ENCODE assay signal across 18 mouse cellular contexts in genomic region chr2:48407876-48408275, GRCm38 (mm10).
DNase-seq lines count a peak whose midpoint lies in the region; ATAC-seq and TF ChIP-seq lines count a peak whose summit lies in the region.
"Had no signal": no experiment of that assay in that cellular context is flagged by ENCODE, and none has a peak within 500 bp of the region (broad histone marks: within the 10 kb centered on the region; RNA-seq: fewer than 3 reads in every experiment).

No protein-coding gene starts in this region.

- H3K9me3 ChIP-seq in kidney, embryonic 16.5 days (ENCODE audit: low read length), result no peaks in the 10 kb centered on the region
- H3K9me3 ChIP-seq: embryonic facial prominence, embryonic 10.5 days; limb, embryonic 15.5 days; liver, embryonic 15.5 days; midbrain, embryonic 12.5 days; stomach, embryonic 15.5 days had no signal

- WGBS in heart, adult 2 months, result 70% methylated on average over 5 of the region's 5 CpGs
- 36% methylated on average over 5 of the region's 5 CpGs for WGBS in cerebellum, adult 2 months
- 69% methylated on average over 5 of the region's 5 CpGs for WGBS in kidney, embryonic 16.5 days

- no peak for TF ChIP-seq POLR2A in heart, adult 2 months (IDR thresholded peaks at IDR 0.05; ENCODE audit: insufficient read depth, low read depth, low read length)
- TF ChIP-seq POLR2A in cerebellum, adult 2 months (IDR thresholded peaks at IDR 0.05; ENCODE audit: borderline replicate concordance, insufficient read depth, low read length), result no peak

- H3K4me3 ChIP-seq in heart, adult 2 months, result no peak overlapping the region
- no peak overlapping the region for H3K4me3 ChIP-seq in cerebellum, adult 2 months (replicated peaks; ENCODE audit: insufficient read depth, low read depth, low read length)
- H3K4me3 ChIP-seq in kidney, embryonic 16.5 days (ENCODE audit: low read length), result no peak overlapping the region
- H3K4me3 ChIP-seq: embryonic facial prominence, embryonic 10.5 days; limb, embryonic 15.5 days; liver, embryonic 15.5 days; midbrain, embryonic 12.5 days; stomach, embryonic 15.5 days had no signal

- ATAC-seq in kidney, embryonic 16.5 days (ENCODE audit: low FRiP score, low TSS enrichment), result no peak

- H3K9ac ChIP-seq in heart, adult 2 months (ENCODE audit: low read depth, low read length), result no peak overlapping the region
- H3K9ac ChIP-seq in kidney, embryonic 16.5 days (replicated peaks; ENCODE audit: low read length), result no peak overlapping the region
- H3K9ac ChIP-seq: hindbrain, embryonic 14.5 days; limb, embryonic 15.5 days; liver, embryonic 15.5 days; midbrain, embryonic 12.5 days; stomach, embryonic 15.5 days had no signal

- H3K4me1 ChIP-seq in heart, adult 2 months (ENCODE audit: control insufficient read depth, insufficient read depth, low read length), result peaks cover 1% of the 10 kb centered on the region; the same call in 1 of the 2 replicates
- H3K4me1 ChIP-seq in cerebellum, adult 2 months (ENCODE audit: control insufficient read depth, insufficient read depth, low read length), result peaks cover 5% of the 10 kb centered on the region; the same call in 1 of the 2 replicates
- H3K4me1 ChIP-seq in kidney, embryonic 16.5 days (ENCODE audit: insufficient read depth, low read length), result no peaks in the 10 kb centered on the region
- H3K4me1 ChIP-seq: embryonic facial prominence, embryonic 10.5 days; liver, embryonic 15.5 days; midbrain, embryonic 12.5 days; stomach, embryonic 15.5 days had no signal

- H3K27ac ChIP-seq in heart, adult 2 months, result no peak overlapping the region
- H3K27ac ChIP-seq in cerebellum, adult 2 months (ENCODE audit: insufficient read depth, low read length), result no peak overlapping the region
- no peak overlapping the region for H3K27ac ChIP-seq in kidney, embryonic 16.5 days (ENCODE audit: low read length)
- H3K27ac ChIP-seq: embryonic facial prominence, embryonic 10.5 days; hindbrain, embryonic 14.5 days; limb, embryonic 15.5 days; liver, embryonic 15.5 days; midbrain, embryonic 12.5 days; stomach, embryonic 15.5 days had no signal

- intact Hi-C loops in heart, adult 2 months (cut with DNase I), result no loop called here
- intact Hi-C loops in heart, postnatal 36 days (cut with DNase I), result no loop called here

- peak; percentile 18 to 31 for DNase-seq in heart, adult 2 months
- DNase-seq in heart, postnatal 36 days, result no peak
- peak; percentile 10 to 31 for DNase-seq in cerebellum, adult 2 months
- peak; percentile 5 for DNase-seq in cerebellum, adult 9-11 months
- peak; percentile 11 for DNase-seq in gastrocnemius, postnatal 10 days
- no peak for DNase-seq in adrenal gland, postnatal 14 days
- DNase-seq: adrenal gland, adult 2 months; kidney, adult 9 months; kidney, postnatal 36 days; thymus, adult 18-20 months; thymus, postnatal 4 days had no signal

- H3K36me3 ChIP-seq in heart, adult 2 months (ENCODE audit: control insufficient read depth, insufficient read depth, low read length), result peaks cover 6% of the 10 kb centered on the region
- H3K36me3 ChIP-seq in kidney, embryonic 16.5 days (ENCODE audit: insufficient read depth, low read length), result no peaks in the 10 kb centered on the region
- H3K36me3 ChIP-seq: embryonic facial prominence, embryonic 10.5 days; limb, embryonic 15.5 days; liver, embryonic 15.5 days; midbrain, embryonic 12.5 days; stomach, embryonic 15.5 days had no signal

- no peak for TF ChIP-seq CTCF in heart, adult 2 months (IDR thresholded peaks at IDR 0.05)
- TF ChIP-seq CTCF in cerebellum, adult 2 months (IDR thresholded peaks at IDR 0.05; ENCODE audit: borderline replicate concordance, insufficient read depth, low read depth, low read length), result no peak

- H3K4me2 ChIP-seq in kidney, embryonic 16.5 days (replicated peaks; ENCODE audit: low read depth, low read length), result no peak overlapping the region
- H3K4me2 ChIP-seq: hindbrain, embryonic 14.5 days; limb, embryonic 15.5 days; liver, embryonic 15.5 days; midbrain, embryonic 12.5 days; stomach, embryonic 15.5 days had no signal

- TF ChIP-seq EP300 in heart, adult 2 months (IDR thresholded peaks at IDR 0.05; ENCODE audit: insufficient read depth, low read depth, low read length), result no peak

- H3K27me3 ChIP-seq in heart, adult 2 months (ENCODE audit: control insufficient read depth, insufficient read depth, low read length), result no peaks in the 10 kb centered on the region
- no peaks in the 10 kb centered on the region for H3K27me3 ChIP-seq in cerebellum, adult 2 months (ENCODE audit: control insufficient read depth, insufficient read depth, low read length)
- H3K27me3 ChIP-seq in kidney, embryonic 16.5 days (ENCODE audit: insufficient read depth, low read length), result no peaks in the 10 kb centered on the region
- H3K27me3 ChIP-seq: limb, embryonic 15.5 days; liver, embryonic 15.5 days; midbrain, embryonic 12.5 days; stomach, embryonic 15.5 days had no signal

- H3K79me2 ChIP-seq in heart, adult 2 months (replicated peaks; ENCODE audit: control insufficient read depth, insufficient read depth, low read length), result no peaks in the 10 kb centered on the region

Comparison
In these comparisons a context has a peak if more than half of its experiments do, and no peak if none do; other contexts are left out.
1. DNase-seq: peak in heart, adult 2 months (2 of 2), cerebellum, adult 2 months (2 of 2), cerebellum, adult 9-11 months (single experiment) and gastrocnemius, postnatal 10 days (single experiment); none in heart, postnatal 36 days (0 of 2) and adrenal gland, postnatal 14 days (single experiment).